Mouse (Mus musculus) liver, embryonic 15.5 days (tissue): ENCODE data around the gene Igfals. TPM values are rescaled to one million over a fixed set of nuclear protein-coding genes. Genes with fewer than 3 reads are reported as not detected.

Source experiments
- ATAC-seq: fragments of 200-750 bp; cut with Nextera tagmentation; 2 replicates; pipeline ENCODE4 v1.8.0; 2017; ENCODE audit warnings: moderate number of reproducible peaks, mild to moderate bottlenecking, moderate library complexity; ENCODE audit not compliant: insufficient read depth
- H3K27ac ChIP-seq: fragments of 300-500 bp; sonication (generic); replicated peaks from 2 replicates; pipeline ENCODE4 v1.5.1; 2015; ENCODE audit warnings: mild to moderate bottlenecking, inconsistent platforms
- H3K27me3 ChIP-seq: fragments of 300-500 bp; sonication (generic); 2 replicates; pipeline ENCODE4 v1.6.1; 2015; ENCODE audit warnings: mild to moderate bottlenecking, inconsistent platforms
- H3K36me3 ChIP-seq: fragments of 300-500 bp; sonication (generic); replicated peaks from 2 replicates; pipeline ENCODE4 v1.6.1; 2015; ENCODE audit warnings: moderate library complexity, mild to moderate bottlenecking, inconsistent platforms
- H3K4me1 ChIP-seq: fragments of 300-500 bp; sonication (generic); replicated peaks from 2 replicates; pipeline ENCODE4 v1.6.1; 2015; ENCODE audit warnings: inconsistent platforms
- H3K4me2 ChIP-seq: fragments of 300-500 bp; sonication (generic); 2 replicates; pipeline ENCODE4 v1.6.1; 2015; ENCODE audit warnings: moderate library complexity, mild to moderate bottlenecking, inconsistent platforms
- H3K4me3 ChIP-seq: fragments of 300-500 bp; sonication (generic); replicated peaks from 2 replicates; pipeline ENCODE4 v1.5.1; 2015; ENCODE audit warnings: mild to moderate bottlenecking, inconsistent platforms
- H3K9ac ChIP-seq: fragments of 300-500 bp; sonication (generic); 2 replicates; pipeline ENCODE4 v1.6.1; 2015; ENCODE audit warnings: moderate library complexity, mild to moderate bottlenecking, inconsistent platforms
- H3K9me3 ChIP-seq: fragments of 300-500 bp; sonication (generic); replicated peaks from 2 replicates; pipeline ENCODE4 v1.6.1; 2016; ENCODE audit warnings: inconsistent platforms
- WGBS: fragments of 180-500 bp; shearing (Covaris S2); methylation state at CpG from one replicate; pipeline ENCODE4 v1.1.7; 2015; ENCODE audit warnings: mixed read lengths; ENCODE audit not compliant: insufficient replicate concordance; 5-methylcytosine and 5-hydroxymethylcytosine counted together
- polyA plus RNA-seq: library from polyadenylated mRNA; unstranded; fragments of >200 nt; fragmentation: Nextera tagmentation; extraction: Ambion mirVana; gene quantifications from 2 replicates; pipeline ENCODE4 v1.2.1, GENCODE M21; 2015

The Igfals gene
- polyA plus RNA-seq, 1 experiment from 2014 or later, result 9.6 TPM

GRCm38 (mm10) chr17:24902671-24903474 is 37.1 kb downstream of the Igfals start:
- WGBS, result 30% methylated on average over 9 of the region's 9 CpGs
- ATAC-seq, result peak; percentile 99
- Histone ChIP-seq H3K9ac (peak overlapping the region; percentile 45), H3K9me3 (no peaks in the 10 kb centered on the region), H3K27me3 (no peaks in the 10 kb centered on the region), H3K36me3 (peaks cover 100% of the 10 kb centered on the region), H3K27ac (peak overlapping the region; percentile 98), H3K4me2 (peak overlapping the region; percentile 69), H3K4me3 (peak overlapping the region; percentile 32), H3K4me1 (peaks cover 53% of the 10 kb centered on the region)

GRCm38 (mm10) chr17:24903767-24904166 is 38.0 kb downstream of the Igfals start:
- no peaks in the 10 kb centered on the region for H3K9me3 ChIP-seq
- no peaks in the 10 kb centered on the region for H3K27me3 ChIP-seq
- 0 out of 2 replicates have a peak overlapping the region, but pooled peaks have one; percentile 45 for H3K9ac ChIP-seq
- peaks cover 44% of the 10 kb centered on the region for H3K4me1 ChIP-seq
- H3K4me3 ChIP-seq, result no peak overlapping the region
- peak overlapping the region; percentile 98 for H3K27ac ChIP-seq
- WGBS, result 88% methylated on average over 9 of the region's 9 CpGs
- no peak for ATAC-seq
- H3K4me2 ChIP-seq, result peak overlapping the region; percentile 69
- peaks cover 100% of the 10 kb centered on the region for H3K36me3 ChIP-seq

DNA sequence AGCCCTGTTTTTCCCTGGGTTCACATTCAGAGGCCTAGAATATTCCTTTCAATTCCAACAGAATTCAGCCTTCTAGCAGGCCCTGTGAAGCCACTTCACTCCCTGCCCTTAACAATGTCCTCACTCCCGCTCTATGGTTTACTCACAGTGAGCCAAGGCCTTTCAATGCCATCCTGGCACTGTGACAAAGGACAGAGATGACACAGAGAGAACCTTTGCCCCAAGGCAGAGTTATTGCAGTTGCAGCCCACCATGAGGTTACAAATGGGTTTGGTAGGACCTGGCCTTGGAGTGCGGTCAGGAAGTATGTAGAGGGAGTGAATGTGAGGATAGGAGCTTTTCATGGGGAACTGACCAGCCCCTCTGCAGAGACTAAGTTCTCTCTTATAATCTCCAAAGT is 41.8 kb downstream of the Igfals start:
- Histone ChIP-seq H3K9ac (no peak overlapping the region), H3K27ac (0 out of 2 replicates have a peak overlapping the region, but pooled peaks have one; percentile 12), H3K4me2 (no peak overlapping the region), H3K9me3 (no peaks in the 10 kb centered on the region), H3K4me3 (no peak overlapping the region), H3K27me3 (no peaks in the 10 kb centered on the region), H3K4me1 (peaks cover 21% of the 10 kb centered on the region), H3K36me3 (peaks cover 100% of the 10 kb centered on the region)
- ATAC-seq, result no peak
- 90% methylated on average over 2 of the region's 2 CpGs for WGBS

GRCm38 (mm10) chr17:24913984-24914383 is 48.2 kb downstream of the Igfals start:
- no peak for ATAC-seq
- H3K4me1 ChIP-seq, result no peaks in the 10 kb centered on the region
- H3K4me2 ChIP-seq, result no peak overlapping the region
- no peak overlapping the region for H3K27ac ChIP-seq
- H3K36me3 ChIP-seq, result peaks cover 99% of the 10 kb centered on the region
- H3K9ac ChIP-seq, result no peak overlapping the region
- H3K4me3 ChIP-seq, result no peak overlapping the region
- H3K9me3 ChIP-seq, result no peaks in the 10 kb centered on the region
- H3K27me3 ChIP-seq, result no peaks in the 10 kb centered on the region

GRCm38 (mm10) chr17:24923246-24923645 is 57.4 kb downstream of the Igfals start:
- WGBS, result 93% methylated on average over 1 of the region's 1 CpGs

DNA sequence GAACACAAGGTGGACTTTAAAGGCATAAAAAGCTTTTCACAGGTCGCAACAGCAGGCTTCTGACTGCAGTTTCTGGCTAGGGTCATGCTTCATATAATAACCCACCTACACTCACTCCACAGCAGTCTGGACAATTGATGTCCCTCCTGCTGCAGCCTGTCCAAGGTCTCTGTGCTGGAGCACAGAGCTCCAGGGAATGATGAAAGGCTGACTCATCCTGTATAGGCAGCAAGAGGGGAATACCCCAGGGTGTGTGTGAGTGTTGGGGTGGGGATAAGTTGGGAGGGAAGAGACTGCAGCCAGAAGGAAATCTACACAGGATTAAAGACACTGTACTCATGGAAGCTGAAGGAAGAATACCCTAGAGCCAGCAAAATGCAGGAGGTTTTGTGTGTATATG is 63.7 kb downstream of the Igfals start:
- no peak for ATAC-seq
- WGBS, result 58% methylated on average over 1 of the region's 1 CpGs
- H3K4me3 ChIP-seq, result no peak overlapping the region

More at GRCm38 (mm10) chr17:24923246-24923645, 57.4 kb downstream of the Igfals start:
- Histone ChIP-seq H3K4me1 (no peaks in the 10 kb centered on the region), H3K9me3 (no peaks in the 10 kb centered on the region), H3K36me3 (peaks cover 98% of the 10 kb centered on the region), H3K4me3 (no peak overlapping the region), H3K27ac (no peak overlapping the region), H3K27me3 (no peaks in the 10 kb centered on the region), H3K4me2 (no peak overlapping the region), H3K9ac (no peak overlapping the region)
- ATAC-seq, result no peak

More for the DNA sequence above, 63.7 kb downstream of the Igfals start:
- H3K4me2 ChIP-seq, result no peak overlapping the region
- H3K27me3 ChIP-seq, result no peaks in the 10 kb centered on the region
- H3K4me1 ChIP-seq, result peaks cover 20% of the 10 kb centered on the region
- no peak overlapping the region for H3K27ac ChIP-seq
- H3K36me3 ChIP-seq, result peaks cover 63% of the 10 kb centered on the region
- H3K9me3 ChIP-seq, result no peaks in the 10 kb centered on the region
- H3K9ac ChIP-seq, result no peak overlapping the region

Other genes starting within 250 kb of the Igfals start
- gene Tsc2, start 233.4 kb upstream of the Igfals start, polyA plus RNA-seq, result 18.8 and 21.4 TPM in 2 replicates
- gene Nthl1, start 233.3 kb upstream of the Igfals start, polyA plus RNA-seq, result 5.8 and 6.4 TPM in 2 replicates
- gene Slc9a3r2, start 215.7 kb upstream of the Igfals start, polyA plus RNA-seq, result 10.8 and 13.8 TPM in 2 replicates
- 0.30 TPM in 1 of 2 replicates, not detected in the other for gene Npw, start 207.5 kb upstream of the Igfals start, polyA plus RNA-seq
- gene Zfp598, start 196.3 kb upstream of the Igfals start, polyA plus RNA-seq, result 9.9 and 12.5 TPM in 2 replicates
- 0.07 and 0.16 TPM in 2 replicates for gene Syngr3, start 176.0 kb upstream of the Igfals start, polyA plus RNA-seq
- gene Gfer, start 169.8 kb upstream of the Igfals start, polyA plus RNA-seq, result 22.8 and 25.2 TPM in 2 replicates
- gene Noxo1, start 169.8 kb upstream of the Igfals start, polyA plus RNA-seq, result 0.14 and 0.16 TPM in 2 replicates
- 35.0 and 40.6 TPM in 2 replicates for gene Tbl3, start 158.3 kb upstream of the Igfals start, polyA plus RNA-seq
- not detected in 2 replicates for gene Rnf151, start 147.9 kb upstream of the Igfals start, polyA plus RNA-seq
- 1,043 and 1,068 TPM in 2 replicates for gene Rps2, start 147.9 kb upstream of the Igfals start, polyA plus RNA-seq
- 160 and 162 TPM in 2 replicates for gene Ndufb10, start 141.5 kb upstream of the Igfals start, polyA plus RNA-seq
- gene Rpl3l, start 138.2 kb upstream of the Igfals start, polyA plus RNA-seq, result 0.09 and 0.15 TPM in 2 replicates
- gene Msrb1, start 129.4 kb upstream of the Igfals start, polyA plus RNA-seq, result 31.1 and 32.9 TPM in 2 replicates
- gene Hs3st6, start 113.0 kb upstream of the Igfals start, polyA plus RNA-seq, result 0.07 TPM in 1 of 2 replicates, not detected in the other
- gene Meiob, start 61.7 kb upstream of the Igfals start, polyA plus RNA-seq, result 0.35 and 0.54 TPM in 2 replicates
- gene Hagh, start 25.9 kb upstream of the Igfals start, polyA plus RNA-seq, result 117 and 135 TPM in 2 replicates
- gene Fahd1, start 15.6 kb upstream of the Igfals start, polyA plus RNA-seq, result 41.1 and 44.2 TPM in 2 replicates
- gene Nubp2, start 20.4 kb downstream of the Igfals start, polyA plus RNA-seq, result 68.1 and 73.5 TPM in 2 replicates
- gene Spsb3, start 20.6 kb downstream of the Igfals start, polyA plus RNA-seq, result 45.2 and 48.4 TPM in 2 replicates
- gene Eme2, start 29.1 kb downstream of the Igfals start, polyA plus RNA-seq, result 11.5 and 13.0 TPM in 2 replicates
- 52.3 and 52.8 TPM in 2 replicates for gene Mrps34, start 29.1 kb downstream of the Igfals start, polyA plus RNA-seq
- 53.4 and 60.1 TPM in 2 replicates for gene Nme3, start 30.5 kb downstream of the Igfals start, polyA plus RNA-seq
- gene Mapk8ip3, start 71.0 kb downstream of the Igfals start, polyA plus RNA-seq, result 8.3 and 10.0 TPM in 2 replicates
- 60.0 and 62.4 TPM in 2 replicates for gene Jpt2, start 94.7 kb downstream of the Igfals start, polyA plus RNA-seq
- gene Cramp1l, start 149.8 kb downstream of the Igfals start, polyA plus RNA-seq, result 2.9 and 4.3 TPM in 2 replicates
- gene Ift140, start 150.1 kb downstream of the Igfals start, polyA plus RNA-seq, result 139 and 156 TPM in 2 replicates
- gene Tmem204, start 217.6 kb downstream of the Igfals start, polyA plus RNA-seq, result 5.6 and 6.5 TPM in 2 replicates
- gene Telo2, start 250.0 kb downstream of the Igfals start, polyA plus RNA-seq, result 14.3 and 17.4 TPM in 2 replicates